In genomic region chrX:101329372-101330028, GRCm38 (mm10) we compare ENCODE assay signal across 8 mouse cellular contexts. TPM values are rescaled to one million over a fixed set of nuclear protein-coding genes. Genes with fewer than 3 reads are reported as not detected.
DNase-seq lines count a peak whose midpoint lies in the region; ATAC-seq and TF ChIP-seq lines count a peak whose summit lies in the region.

No protein-coding gene starts in this region.

- no peak for ATAC-seq in forebrain, postnatal 0 days
- no peak for ATAC-seq in hindbrain, embryonic 11.5 days (ENCODE audit: low FRiP score)

- no peak overlapping the region for H3K4me3 ChIP-seq in forebrain, postnatal 0 days (ENCODE audit: low read depth, low read length)
- no peak overlapping the region for H3K4me3 ChIP-seq in hindbrain, embryonic 11.5 days (ENCODE audit: low read depth, low read length)

- TF ChIP-seq CTCF in forebrain, postnatal 0 days (IDR thresholded peaks at IDR 0.05; ENCODE audit: low read depth): peak; percentile 84

- H3K4me2 ChIP-seq in forebrain, postnatal 0 days (ENCODE audit: low read depth): no peak overlapping the region
- H3K4me2 ChIP-seq in hindbrain, embryonic 11.5 days (replicated peaks; ENCODE audit: low read depth, low read length): no peak overlapping the region

- 30% methylated on average over 10 of the region's 10 CpGs for WGBS in forebrain, postnatal 0 days
- 30% methylated on average over 10 of the region's 10 CpGs for WGBS in hindbrain, embryonic 11.5 days

- DNase-seq in Muller cell, postnatal 12 days (ENCODE audit: inconsistent ontology term): peak; percentile 46
- peak; percentile 66 for DNase-seq in cerebellum, adult 8-10 months
- DNase-seq in forebrain, postnatal 0 days: peak; percentile 84
- peak; percentile 80 for DNase-seq in hindbrain, embryonic 11.5 days (ENCODE audit: low spot score)
- peak; percentile 70 to 71 for DNase-seq in layer of hippocampus, postnatal 14 days (ENCODE audit: low spot score in 2 of 2)
- peak; percentile 74 for DNase-seq in lung, postnatal 36 days
- DNase-seq in right cerebral cortex, adult 18-20 months: peak; percentile 55
- DNase-seq in urinary bladder, postnatal 36 days (ENCODE audit: low spot score in 2 of 2): peak; percentile 38 to 40

- H3K4me1 ChIP-seq in forebrain, postnatal 0 days (ENCODE audit: insufficient read depth): no peaks in the 10 kb centered on the region
- no peaks in the 10 kb centered on the region for H3K4me1 ChIP-seq in hindbrain, embryonic 11.5 days (replicated peaks; ENCODE audit: control insufficient read depth, insufficient read depth, low read length)

- no peak overlapping the region for H3K9ac ChIP-seq in forebrain, postnatal 0 days
- H3K9ac ChIP-seq in hindbrain, embryonic 11.5 days (ENCODE audit: low read depth, low read length): no peak overlapping the region

- H3K27ac ChIP-seq in forebrain, postnatal 0 days (ENCODE audit: low read depth, low read length): peak overlapping the region; percentile 70
- H3K27ac ChIP-seq in hindbrain, embryonic 11.5 days (ENCODE audit: low read depth, low read length): no peak overlapping the region

- no peaks in the 10 kb centered on the region for H3K36me3 ChIP-seq in forebrain, postnatal 0 days (ENCODE audit: insufficient read depth)
- H3K36me3 ChIP-seq in hindbrain, embryonic 11.5 days (ENCODE audit: control insufficient read depth, insufficient read depth, low read length): no peaks in the 10 kb centered on the region

- no peaks in the 10 kb centered on the region for H3K9me3 ChIP-seq in forebrain, postnatal 0 days (ENCODE audit: low read length)
- no peaks in the 10 kb centered on the region for H3K9me3 ChIP-seq in hindbrain, embryonic 11.5 days (ENCODE audit: control insufficient read depth, low read length)

- H3K27me3 ChIP-seq in forebrain, postnatal 0 days (ENCODE audit: insufficient read depth, low read length): no peaks in the 10 kb centered on the region
- no peaks in the 10 kb centered on the region for H3K27me3 ChIP-seq in hindbrain, embryonic 11.5 days (ENCODE audit: control insufficient read depth, insufficient read depth, low read length)

RNA-seq across cellular contexts. Expression of gene Nlgn3, which starts 30.5 kb away (rescaled TPM):
- 114 and 158 TPM in 2 replicates for total RNA-seq in forebrain, postnatal 0 days (2014; rRNA removed)
- 65.5 and 81.1 TPM in 2 replicates for polyA plus RNA-seq in forebrain, postnatal 0 days (2015; fragmentation: Nextera tagmentation; extraction: Ambion mirVana)
- polyA plus RNA-seq in hindbrain, embryonic 11.5 days (2014; fragmentation: Nextera tagmentation; extraction: Ambion mirVana): 24.5 and 29.1 TPM in 2 replicates
- total RNA-seq in layer of hippocampus, postnatal 14 days (2021): 100 to 1,000 TPM; 212 to 221 TPM

RNA-seq across cellular contexts. Expression of gene Gjb1, which starts 46.7 kb away (rescaled TPM):
- 2.4 and 2.5 TPM in 2 replicates for total RNA-seq in forebrain, postnatal 0 days (2014; rRNA removed)
- polyA plus RNA-seq in forebrain, postnatal 0 days (2015; fragmentation: Nextera tagmentation; extraction: Ambion mirVana): 2.1 and 2.2 TPM in 2 replicates
- 0.29 and 0.62 TPM in 2 replicates for polyA plus RNA-seq in hindbrain, embryonic 11.5 days (2014; fragmentation: Nextera tagmentation; extraction: Ambion mirVana)
- 1 to 10 TPM; 4.6 to 5.5 TPM for total RNA-seq in layer of hippocampus, postnatal 14 days (2021)

RNA-seq across cellular contexts. Expression of gene Med12, which starts 55.7 kb away (rescaled TPM):
- total RNA-seq in forebrain, postnatal 0 days (2014; rRNA removed): 22.0 and 35.7 TPM in 2 replicates
- 7.3 and 14.4 TPM in 2 replicates for polyA plus RNA-seq in forebrain, postnatal 0 days (2015; fragmentation: Nextera tagmentation; extraction: Ambion mirVana)
- 39.0 and 44.3 TPM in 2 replicates for polyA plus RNA-seq in hindbrain, embryonic 11.5 days (2014; fragmentation: Nextera tagmentation; extraction: Ambion mirVana)
- 10 to 100 TPM; 31.0 to 32.8 TPM for total RNA-seq in layer of hippocampus, postnatal 14 days (2021)
